Mouse (Mus musculus) gastrocnemius, postnatal 4 days (tissue): Measurements from ENCODE around the gene Slc5a2. TPM values are rescaled to one million over a fixed set of nuclear protein-coding genes. Genes with fewer than 3 reads are reported as not detected.
A peak's percentile ranks its signal among the peaks of the same experiment; 100 is the strongest.

Source experiments
- DNase-seq, 2 experiments: peaks; one replicate each; pipeline ENCODE4 v3.0.0; 2021 to 2022; ENCODE audit warnings: low spot score in 2 of 2, mixed read lengths in 2 of 2
- total RNA-seq, 2 experiments: library from RNA; stranded (reverse); gene quantifications; 2 replicates each; pipeline ENCODE4 v1.2.3; 2021

Slc5a2 gene
- total RNA-seq, 2 experiments from 2014 or later: not detected

- DNase-seq: no peak
Measured at GRCm38 (mm10) chr7:128249998-128250397, 15.5 kb upstream of the Slc5a2 start.

GRCm38 (mm10) chr7:128251946-128252345, 13.5 kb upstream of the Slc5a2 start:
- no peak for DNase-seq

DNA sequence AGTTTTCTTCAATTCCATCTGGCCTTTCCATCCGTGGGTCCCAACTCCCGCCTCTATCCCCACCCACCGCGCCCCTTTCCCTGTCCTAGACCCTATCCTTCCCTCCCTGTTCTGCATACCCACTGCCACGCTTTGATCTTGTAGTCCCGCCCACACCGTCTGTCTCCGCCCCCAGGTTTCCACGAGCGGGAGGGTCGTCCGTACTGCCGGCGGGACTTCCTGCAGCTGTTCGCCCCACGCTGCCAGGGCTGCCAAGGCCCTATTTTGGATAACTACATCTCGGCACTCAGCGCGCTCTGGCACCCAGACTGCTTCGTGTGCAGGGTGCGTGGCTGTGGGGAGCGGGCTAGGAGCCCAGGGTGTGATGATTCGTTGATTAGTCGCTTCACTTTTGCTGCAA, 12.8 kb upstream of the Slc5a2 start:
- no peak for DNase-seq

DNA sequence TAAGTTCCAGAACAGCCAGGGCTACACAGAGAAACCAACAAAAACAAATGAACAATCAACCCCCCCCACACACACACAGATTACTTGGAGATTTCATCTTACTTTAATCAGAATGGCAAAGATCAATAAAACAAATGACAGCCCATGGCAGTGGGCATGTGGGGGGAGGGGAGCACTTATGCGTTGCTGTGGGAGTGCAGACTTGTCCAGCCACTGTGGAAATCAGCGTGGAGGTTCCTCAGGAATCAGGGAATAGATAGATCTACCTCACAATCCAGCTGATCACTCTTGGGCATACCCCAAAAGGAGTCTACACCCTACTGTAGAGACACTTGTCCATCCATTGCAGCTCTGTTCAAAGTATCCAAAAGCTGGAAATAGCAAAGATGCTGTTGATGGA, 10.5 kb upstream of the Slc5a2 start:
- DNase-seq: no peak

DNA sequence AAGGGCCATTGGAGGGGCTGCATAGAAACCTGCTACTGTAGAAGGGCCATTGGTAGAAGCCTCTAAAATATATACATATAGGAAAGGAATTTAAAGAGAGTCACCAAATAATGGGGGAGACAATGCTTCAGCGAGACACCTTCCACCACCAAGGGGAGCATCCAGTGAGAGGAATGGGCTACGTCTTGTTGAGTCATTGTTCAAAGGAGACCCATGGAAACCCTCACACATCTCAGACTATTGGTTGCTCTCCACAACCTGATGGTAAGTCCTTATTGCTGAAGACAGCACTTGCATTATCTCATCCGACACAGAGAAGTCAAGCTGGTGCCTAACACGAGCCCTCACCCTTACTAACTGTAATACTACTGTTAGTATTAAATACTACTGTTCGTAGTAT, 9.7 kb upstream of the Slc5a2 start:
- no peak for DNase-seq

DNA sequence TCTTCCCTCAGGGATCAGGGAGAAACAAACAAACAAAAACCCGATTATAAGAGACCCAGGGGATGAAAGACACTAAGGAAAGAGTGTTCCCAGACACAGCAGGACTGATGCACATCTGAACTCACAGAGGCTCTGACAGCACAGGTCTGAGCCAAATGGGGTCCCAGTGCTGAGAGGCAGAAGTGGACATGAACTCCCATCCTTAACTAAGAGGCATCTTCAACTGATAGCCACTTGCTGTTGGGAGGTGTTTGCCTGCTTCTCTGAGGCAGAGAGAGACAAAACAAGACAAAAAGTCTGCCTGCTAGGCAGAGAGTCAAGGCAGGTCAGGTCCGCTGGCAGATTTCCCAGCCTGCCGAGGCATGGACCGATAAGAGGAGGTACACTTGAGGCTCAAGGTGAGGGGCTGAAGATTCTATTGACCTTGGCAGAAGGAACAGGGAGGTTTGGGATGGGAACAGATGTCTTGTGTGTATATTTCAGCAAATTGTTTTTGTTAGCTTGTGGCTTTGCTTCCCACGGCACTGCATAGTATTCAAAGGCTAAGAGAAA, 8.6 kb upstream of the Slc5a2 start:
- no peak for DNase-seq

DNA sequence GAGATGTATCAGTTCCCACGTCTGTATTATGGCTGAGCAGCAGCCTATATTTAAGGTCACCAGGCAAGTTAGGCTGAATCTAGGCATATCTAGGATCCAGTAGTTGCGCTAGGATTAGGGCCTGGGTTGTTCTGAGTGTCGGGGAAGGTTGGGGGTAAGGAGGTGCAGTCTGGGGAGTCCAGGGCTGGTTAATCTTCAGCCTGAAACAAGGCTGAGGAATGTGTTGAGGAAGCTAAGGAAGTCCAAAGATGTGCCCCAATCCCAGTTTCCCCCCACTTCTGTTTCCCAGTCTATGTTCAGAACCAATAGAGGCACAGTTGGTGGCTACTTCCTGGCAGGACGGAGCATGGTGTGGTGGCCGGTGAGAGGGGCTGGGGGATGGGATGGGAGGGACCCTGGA, 599 bp downstream of the Slc5a2 start:
- DNase-seq: no peak

GRCm38 (mm10) chr7:128267391-128267790, 1.9 kb downstream of the Slc5a2 start:
- DNase-seq: no peak

GRCm38 (mm10) chr7:128267813-128268212, 2.4 kb downstream of the Slc5a2 start:
- DNase-seq: no peak

GRCm38 (mm10) chr7:128270431-128270850, 5.0 kb downstream of the Slc5a2 start:
- no peak for DNase-seq

DNA sequence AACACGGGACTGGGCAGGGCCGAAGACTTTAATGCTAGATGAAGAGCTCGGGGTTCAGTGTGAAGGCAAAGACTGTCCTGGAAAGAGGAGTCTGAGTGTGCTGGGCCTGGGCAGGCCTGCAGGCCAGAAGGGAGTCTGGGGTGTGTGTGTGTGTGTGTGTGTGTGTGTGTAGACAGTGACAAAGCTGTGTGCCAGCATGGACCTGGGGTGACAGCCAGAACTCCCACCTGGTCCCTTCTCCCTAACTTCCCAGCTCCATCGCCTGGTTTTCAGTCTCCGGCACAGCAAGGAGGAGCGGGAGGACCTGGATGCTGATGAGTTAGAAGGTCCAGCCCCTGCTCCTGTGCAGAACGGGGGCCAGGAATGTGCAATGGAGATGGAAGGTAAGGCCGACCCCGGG, 6.0 kb downstream of the Slc5a2 start:
- DNase-seq: no peak

GRCm38 (mm10) chr7:128276051-128276450, 10.6 kb downstream of the Slc5a2 start:
- DNase-seq: no peak

GRCm38 (mm10) chr7:128279750-128280149, 14.3 kb downstream of the Slc5a2 start:
- DNase-seq: no peak

DNA sequence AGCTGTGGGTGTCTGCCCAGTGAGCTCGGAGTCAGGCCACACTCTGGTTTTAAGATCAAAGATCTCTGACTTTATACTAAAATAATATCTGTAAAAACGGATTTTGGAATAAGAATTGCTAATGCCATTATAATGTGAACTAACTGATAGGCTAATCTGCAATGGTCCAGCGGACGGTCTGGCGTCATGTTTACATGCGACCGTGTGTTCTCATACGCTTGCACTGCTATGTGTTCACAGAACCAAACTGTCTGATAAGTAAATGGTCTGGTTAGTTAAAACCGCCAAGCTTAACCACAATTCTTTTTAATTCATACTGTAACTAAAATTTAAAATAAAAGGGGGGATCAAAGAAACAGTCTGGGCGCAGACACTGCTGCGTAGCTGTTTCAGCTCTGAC, 16.3 kb downstream of the Slc5a2 start:
- no peak for DNase-seq

GRCm38 (mm10) chr7:128282532-128283244, 17.2 kb downstream of the Slc5a2 start:
- DNase-seq: no peak

GRCm38 (mm10) chr7:128284047-128284446, 18.6 kb downstream of the Slc5a2 start:
- no peak for DNase-seq

DNA sequence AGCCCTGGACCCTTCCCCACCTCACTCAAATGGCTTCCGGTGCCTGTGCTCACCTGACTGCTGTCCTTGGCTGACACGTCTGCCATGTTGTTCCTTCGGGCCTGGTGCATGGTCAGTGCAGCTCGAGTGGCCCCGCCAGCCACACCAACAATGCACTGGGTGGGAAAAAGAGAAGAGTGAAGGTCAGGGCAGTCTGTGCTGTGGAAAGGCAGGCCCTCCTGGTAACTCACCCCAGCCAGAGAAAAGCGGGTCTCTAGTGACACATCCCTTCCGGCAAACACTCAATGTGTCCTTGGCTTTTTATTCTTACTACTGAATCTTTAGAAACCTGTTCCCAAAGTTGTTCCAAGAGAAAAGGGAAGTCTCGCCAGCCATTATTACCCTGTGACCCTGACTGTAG, 19.6 kb downstream of the Slc5a2 start:
- no peak for DNase-seq

DNA sequence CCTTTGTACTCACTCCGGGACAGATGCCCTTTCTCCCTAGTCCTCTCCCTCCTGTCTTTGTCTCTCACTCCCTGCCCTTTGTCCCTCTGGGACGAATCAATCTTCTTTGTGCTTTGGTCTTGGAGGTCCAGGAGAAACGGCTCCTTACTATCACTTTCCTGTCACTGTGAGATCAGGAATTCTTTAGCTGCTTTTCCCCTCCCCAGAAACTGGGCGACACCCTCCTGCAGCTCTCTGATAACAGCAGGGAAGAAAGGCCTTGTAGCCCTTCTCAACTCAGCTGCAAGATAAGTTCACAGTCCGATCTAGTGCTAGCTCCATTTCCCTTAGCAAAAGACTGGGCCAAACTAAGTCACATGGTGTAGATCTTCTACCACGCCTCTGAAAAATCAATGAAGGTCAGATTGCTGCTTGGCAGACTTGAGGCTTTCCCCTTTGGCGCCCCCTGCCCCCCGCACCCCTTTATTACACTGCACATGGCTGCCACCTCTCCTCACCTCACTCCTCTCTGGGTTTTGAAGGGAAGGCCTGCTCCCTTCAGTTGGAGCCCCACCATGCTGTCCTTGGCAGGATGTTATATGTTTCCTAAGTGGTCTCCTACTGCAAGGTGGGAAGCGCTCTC, 23.6 kb downstream of the Slc5a2 start:
- DNase-seq: no peak

- no peak for DNase-seq
Measured at GRCm38 (mm10) chr7:128294785-128295184, 29.3 kb downstream of the Slc5a2 start.

GRCm38 (mm10) chr7:128296514-128296913, 31.1 kb downstream of the Slc5a2 start:
- no peak for DNase-seq

- DNase-seq: no peak
Measured at GRCm38 (mm10) chr7:128297291-128297616, 31.8 kb downstream of the Slc5a2 start.

DNA sequence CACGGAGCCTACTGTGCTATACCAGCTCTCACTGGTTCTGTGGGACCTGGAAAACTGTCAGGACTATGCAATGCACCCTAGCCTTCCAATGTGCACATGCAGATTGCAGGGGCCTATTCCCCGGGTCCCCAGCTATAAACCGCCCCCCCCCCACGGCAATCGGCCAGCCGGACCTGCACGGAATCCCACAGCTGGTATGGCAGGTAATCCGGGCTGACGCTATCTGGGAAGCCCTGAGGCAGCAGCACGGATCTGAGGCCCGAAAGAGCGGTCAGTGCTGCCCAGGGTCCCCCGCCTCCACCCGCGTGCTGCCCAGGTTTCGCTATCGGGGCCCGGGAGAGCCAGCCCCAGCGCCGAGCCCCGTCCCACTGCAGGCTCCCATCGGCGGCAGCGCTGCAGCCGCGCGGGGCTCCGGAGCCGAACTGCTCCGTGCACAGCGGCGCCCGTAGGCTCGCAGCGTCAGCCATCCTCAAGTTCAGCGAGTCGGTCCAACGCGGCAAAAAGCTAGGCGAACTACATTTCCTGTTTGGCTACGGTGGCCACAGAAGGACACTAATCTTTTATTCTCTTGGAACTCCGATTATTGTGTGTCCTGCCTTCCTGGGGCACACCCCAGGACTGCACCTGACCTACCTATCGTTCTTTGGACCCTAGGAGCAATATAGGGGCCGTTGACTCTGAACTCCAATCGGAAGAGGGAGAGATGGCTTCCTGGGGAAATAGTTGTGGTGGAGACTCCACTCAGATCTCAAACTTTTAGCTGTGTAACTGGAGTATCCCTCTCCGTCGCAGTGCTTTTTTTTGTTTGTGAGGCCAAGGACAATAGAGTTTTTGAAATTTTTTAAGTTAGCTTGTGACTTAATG, 32.4 kb downstream of the Slc5a2 start, which contains the start of gene BC017158:
Gene BC017158 (minus strand): TSS at position 554 of the 864 bp plus-strand sequence.
- peak; percentile 32 to 74 for DNase-seq
